Mouse (Mus musculus): ENCODE results near the gene Rab5a.
"Not testable (repeated sequence)": the region's sequence is repeated elsewhere in the genome, so short reads cannot be mapped to it uniquely, and the experiment has no call there.

The Rab5a gene

DNA sequence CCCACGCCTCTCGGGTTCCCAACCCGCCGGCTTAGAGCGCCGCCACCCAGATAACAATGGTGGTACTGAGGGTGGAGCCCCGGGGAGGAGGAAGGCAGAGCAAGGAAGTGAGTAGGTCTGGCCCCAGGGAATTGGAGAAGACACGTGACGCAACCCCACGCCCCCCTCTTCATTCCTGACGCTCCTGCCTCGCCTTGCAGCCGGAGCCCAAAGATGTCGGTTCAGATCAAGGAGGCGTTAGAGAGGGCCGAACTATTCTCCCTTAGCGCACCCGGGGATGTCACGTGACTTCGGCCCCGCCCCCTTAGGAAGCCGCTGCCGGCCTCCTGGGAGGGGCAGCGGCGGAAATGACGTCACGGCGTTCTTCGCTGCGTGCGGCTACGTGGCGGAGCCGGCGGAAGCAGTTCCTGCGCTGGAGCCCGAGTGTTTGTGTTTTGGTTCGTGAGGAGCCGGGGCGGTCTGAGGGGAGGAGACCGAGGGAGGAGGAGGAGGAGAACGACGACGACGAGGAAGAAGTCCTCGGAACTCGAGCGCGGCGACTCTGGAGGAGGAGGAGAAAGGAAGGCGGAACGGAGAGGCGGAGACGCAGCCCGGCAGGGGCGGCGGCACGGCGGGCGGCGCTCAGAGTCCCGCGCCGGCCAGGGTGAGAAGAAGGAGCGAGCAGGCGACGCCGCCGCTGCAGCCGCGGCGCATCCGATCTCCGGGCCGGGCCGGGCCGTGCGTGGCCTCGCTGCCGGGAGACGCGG is at the start of gene Rab5a:
TSS of gene Rab5a (plus strand) at position 377 of the 746 bp plus-strand sequence.
- DNase-seq, result peak; percentile 100

DNA sequence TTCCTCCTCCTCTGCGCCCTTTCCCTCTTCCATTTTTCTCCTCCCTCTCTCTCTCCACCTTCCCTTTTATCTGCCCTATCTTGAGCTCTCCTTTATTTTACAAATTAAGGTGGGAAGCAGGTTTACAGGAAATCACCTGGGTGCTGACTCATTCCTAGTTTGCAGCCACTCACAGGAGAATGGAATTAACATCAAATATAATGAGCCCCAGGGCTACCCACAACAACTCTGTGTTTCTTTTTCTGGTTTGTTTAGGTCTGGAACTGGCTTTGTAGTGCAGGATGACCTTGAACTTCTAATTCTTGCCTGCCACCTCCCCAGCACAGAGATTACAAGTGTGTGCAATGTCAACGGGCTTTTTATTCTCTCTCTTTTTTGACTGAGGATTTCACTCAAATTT is 22.9 kb upstream of the Rab5a start:
- DNase-seq, result no peak

DNA sequence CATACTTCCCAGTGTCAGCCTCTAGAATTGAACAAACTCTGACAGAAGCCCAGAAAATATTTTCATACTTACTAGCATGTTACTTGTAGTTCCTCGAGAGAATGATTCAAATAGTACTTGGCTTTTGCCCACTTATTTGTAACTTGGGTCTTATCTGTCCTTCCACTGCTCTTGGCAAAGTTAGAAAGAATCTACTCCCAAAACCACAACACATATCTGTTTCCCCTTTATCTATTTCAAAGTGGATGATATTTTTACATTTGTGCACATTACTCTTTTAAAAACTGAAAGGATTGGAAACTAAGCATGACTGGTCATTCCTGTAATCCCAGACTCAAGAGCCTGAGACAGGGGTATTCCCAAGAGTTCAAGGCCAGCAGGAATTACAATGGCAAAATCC is 22.3 kb upstream of the Rab5a start:
- no peak for DNase-seq

DNA sequence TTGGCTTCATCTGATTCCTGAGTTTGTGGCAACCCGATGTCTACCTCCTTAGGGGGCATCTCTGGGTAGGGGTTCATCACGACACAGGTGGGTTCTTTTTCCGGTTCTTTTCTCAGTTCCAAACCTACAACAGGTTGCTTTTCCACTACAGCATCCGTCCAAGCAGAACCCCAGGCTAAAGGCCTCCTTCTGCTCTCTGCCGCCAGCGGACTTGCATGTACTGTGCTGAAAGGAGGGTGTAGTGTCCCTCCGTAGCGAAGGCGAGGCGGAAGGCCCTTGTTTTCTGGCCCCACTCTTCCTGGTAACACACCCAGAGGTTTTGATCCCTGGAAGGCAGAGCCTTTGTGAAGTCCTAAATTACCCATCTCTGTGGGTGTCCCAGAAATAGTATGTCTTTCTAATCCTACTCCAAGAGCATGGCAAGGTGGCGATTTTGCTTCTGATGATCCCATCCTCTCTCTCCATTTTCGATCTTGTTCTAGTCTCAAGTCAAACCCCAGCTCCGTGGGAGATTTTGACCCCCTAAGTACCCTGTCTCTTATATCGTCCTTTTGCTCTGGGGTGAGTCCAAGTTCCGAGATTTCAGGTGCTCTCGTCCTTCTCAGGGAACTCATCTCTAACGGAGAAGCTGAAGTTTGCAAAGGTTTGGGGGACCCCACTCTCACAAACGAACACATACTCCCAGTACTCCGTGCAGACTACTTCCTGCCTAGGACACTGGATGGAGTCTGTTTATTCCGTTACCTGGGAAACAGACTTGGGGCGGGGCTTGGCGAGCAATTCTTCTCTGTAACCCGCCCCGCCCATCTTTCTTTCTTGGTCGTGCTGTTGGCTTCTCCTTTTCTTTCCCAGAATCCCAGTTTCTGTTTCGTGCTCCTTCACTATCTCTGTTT is 16.2 kb upstream of the Rab5a start, which contains the start of gene Efhb:
TSS of gene Efhb (minus strand) at position 719 of the 893 bp plus-strand sequence.
- peak; percentile 98 for DNase-seq

DNA sequence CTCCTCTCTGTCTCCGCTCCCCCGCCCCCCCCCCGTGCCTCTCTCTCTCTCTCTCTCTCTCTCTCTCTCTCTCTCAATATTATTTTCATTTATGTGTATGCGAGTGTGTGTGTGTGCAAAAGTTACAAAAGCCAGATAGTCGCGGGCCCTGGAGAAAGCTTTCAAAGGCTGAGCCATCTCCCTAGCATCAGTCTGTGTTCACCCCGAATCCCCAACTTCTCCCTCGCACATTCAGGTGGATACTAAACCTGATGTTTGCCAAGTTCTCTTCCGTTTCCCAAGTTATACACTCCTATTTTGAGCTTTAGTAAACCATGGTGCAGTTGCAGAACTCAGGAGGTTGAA is 15.6 kb upstream of the Rab5a start:
- no peak for DNase-seq

DNA sequence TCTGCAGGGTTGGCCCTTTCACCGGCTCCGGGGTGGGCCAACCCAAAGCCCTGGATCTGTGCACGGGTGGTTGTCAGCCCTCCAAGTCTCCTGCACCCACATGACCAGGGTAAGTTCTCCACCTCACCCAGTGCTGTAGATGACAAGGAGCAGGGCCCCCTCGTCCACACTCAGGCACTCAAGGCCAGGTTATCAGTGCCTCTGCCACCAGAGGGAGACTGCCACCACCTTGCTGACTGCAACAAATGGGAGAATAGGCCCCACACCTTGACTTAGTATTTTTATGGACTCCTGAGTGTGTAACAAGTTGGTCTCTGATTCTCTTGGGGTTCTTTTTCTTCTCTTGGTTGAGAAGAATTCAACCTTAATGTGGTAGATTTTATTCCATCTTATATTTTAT is 13.5 kb upstream of the Rab5a start:
- peak; percentile 45 for DNase-seq

DNA sequence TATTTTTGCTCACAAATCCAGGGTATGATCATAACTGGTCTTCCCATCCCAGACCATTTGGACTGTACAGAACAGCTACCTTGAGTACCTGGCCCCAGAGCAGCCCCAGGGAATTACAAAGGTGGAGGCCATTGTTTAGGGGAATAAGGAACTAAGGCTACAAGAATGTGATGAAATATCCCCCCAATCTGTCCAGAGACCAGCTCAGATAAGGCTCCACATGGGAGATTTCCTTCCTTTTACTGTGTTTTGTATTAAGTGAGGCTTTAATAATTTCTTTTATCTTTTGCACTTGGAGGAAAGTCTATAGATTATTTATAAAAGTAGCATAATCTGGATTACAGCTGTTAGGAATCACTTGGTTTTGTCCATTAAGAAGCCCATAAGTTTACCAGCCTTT is 10.3 kb upstream of the Rab5a start:
- DNase-seq, result no peak

DNA sequence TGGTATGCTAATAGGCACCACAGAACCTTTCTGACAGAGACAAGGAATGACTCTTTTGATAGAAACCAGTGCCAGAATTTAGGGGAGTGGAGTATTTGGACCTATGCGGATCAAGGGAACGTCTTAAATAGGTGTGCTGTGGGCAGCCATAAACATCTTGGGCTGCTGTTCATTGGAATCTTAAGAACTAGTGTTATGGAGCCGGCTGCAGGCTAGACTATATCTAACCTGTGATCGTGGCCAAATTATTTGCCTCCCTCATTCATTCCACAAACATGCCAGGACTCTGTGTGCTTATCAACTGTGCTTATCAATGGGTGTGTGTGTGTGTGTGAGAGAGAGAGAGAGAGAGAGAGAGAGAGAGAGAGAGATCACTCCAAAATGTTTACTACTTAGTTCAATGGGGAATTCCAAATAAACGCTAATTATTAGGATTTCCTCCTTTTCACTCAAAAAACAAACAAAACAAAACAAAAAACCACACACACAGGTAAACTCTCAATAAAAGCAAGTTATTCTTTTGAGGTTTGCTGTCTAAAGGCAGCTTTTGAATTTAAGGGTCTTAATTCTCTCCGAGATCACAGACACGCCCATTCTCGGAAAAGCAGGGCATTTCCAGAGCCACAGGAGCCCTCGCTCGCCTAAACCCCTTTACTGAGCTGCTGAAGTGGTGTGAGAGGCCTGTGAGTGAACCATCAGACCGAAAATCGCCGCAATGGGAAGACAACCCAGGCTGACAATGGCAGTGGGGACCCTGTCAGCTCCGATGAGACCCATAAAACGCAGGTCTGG is 772 bp upstream of the Rab5a start:
- DNase-seq, result peak; percentile 32

DNA sequence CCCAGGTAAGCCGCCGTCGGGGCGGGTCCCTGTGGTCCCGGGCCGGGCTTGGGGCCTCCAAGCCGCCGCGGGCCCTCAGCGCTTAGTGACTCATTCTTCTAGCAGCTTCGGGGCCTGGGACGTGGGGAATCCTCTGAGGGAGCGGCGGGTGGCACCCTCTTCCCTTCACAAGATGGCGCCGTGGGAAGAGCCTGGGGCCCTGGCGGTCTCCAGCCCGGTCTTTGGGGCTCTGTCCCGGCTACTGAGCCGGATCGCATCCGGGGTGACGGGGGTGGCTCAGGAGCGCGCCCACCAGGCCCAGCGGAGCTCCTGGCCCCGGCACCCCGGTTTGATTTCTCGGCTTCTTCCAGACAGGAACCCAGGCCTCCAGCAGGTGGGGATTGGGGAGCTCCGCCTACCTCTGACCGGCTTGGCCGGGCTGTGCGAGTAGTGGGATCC is 589 bp downstream of the Rab5a start:
- peak; percentile 54 for DNase-seq

DNA sequence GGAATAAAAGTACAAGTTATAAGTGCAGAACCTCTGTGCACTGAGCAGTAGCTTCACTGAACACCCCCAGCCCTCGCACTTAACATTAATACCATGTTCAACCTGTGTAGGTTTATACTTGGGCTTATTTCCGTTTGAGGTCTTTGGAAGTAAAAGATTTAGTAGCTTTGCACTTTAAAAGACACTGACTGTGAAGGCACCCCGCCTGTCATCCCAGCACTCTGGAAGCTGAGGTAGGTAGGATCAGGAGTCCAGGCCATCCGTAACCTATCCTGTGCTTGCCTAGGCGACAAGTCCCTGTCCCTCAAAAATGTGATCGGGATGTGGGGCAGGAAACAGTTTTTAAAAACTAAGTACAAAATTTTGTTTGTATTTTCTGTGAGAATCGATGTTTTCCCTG is 1.4 kb downstream of the Rab5a start:
- DNase-seq, result no peak

DNA sequence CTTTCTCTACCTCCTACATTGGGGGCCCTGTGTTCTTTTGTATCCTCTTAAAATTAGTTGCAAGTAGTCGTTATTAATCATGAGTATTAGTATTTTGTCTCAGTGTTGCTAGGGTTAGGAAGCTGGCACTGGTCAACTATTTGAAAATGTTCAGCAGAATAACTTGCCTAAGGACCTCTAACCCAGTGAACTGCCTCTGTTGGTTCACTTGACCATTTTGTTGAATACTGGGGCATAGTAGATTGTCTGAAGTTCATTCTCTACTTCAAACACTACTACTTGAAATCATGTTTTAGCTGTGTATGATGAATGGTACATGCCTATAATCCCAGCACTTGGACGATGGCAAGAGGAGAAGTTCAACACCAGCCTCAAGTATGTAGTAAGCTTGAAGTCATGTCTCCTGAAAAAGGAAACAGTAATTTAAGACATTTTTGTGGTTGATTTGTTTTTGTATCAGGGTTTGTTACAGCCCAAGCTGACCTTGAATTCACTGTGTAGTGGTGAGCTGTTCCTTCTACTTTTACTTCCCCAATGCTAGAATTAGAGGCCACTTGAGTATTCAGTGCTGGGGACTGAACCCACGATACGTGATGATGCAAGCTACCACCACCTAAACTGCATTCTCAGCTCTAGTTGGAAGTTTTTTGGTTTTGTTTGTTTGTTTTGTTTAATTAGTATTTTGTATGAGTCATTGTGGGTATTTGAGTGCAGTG is 9.4 kb downstream of the Rab5a start:
- peak; percentile 26 for DNase-seq

DNA sequence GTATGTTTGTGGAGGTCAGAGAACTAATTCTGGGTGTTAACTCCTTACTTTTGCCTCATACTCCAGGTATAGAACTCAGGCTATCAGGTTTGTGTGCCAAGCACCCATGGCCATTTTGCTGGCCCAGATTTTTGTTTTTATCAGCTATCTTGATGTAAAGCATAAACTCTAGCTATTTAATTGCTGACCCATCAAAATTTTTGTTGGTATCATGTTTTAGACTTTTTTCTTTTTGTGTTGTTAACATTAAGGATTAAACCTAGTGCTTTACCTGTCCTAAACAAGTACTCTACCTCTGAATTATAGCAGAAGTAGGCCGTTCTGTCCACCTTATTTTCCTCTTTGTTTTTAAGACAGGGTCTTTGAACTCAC is 10.0 kb downstream of the Rab5a start:
- no peak for DNase-seq

DNA sequence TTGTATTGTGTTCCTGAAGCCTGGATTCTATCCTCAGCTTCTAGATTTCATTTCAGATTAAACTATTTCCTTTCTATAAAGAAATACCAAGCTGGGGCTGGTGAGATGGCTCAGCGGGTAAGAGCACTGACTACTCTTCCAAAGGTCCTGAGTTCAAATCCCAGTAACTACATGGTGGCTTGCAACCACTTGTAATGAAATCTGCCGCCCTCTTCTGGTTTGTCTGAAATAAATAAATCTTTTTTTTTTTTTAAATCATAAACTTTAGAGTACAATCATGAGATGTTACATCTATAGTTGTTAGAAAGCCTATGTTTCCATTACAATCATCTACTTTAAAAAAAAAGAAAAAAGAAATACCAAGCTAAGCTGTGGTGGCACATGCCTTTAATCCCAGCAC is 23.9 kb downstream of the Rab5a start:
- no peak for DNase-seq

DNA sequence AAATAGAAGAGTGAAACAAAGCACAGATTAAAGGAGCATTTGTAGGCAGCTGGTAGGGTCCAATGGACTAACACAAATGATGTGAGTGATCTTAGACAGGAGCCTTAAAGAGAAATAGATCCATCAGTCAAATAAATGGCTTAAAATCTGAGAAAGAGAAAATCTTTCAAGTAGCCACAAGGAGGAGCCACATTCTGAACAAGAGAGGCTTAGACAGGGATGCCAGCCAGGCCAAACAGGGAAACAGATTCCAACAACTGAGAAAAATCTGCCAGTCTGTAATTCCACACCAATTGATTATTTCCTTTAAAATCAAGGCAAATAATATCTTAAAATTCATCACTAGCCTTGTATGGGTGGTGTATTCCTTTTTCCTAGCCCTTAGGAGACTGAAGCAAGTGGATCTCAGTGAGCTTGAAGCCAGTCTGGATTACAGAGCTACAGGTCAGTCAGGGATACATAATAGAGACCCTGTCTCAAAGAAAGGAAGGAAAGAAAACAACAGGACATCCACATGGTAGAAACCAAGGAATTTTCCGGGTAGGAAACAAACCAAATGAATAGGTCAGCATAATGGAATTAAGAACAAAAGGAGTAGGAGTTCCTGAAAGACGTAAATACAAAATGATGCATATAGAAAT is 33.4 kb downstream of the Rab5a start:
- DNase-seq, result peak; percentile 46

DNA sequence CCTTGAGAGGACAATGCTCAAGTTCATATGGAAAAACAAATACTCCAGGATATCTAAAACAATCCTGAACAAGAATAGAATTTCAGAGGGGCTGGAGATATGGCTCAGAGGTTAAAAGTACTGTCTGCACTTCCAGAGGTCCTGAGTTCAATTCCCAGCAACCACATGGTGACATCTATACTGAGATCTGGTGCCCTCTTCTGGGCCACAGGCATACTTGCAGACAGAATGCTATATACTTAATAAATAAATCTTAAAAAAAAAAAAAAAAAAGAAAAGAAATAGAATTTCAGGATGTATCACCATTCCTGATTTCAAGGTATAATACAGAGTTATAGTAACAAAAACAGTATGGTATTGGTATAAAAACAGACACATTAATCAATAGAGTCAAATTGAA is 40.3 kb downstream of the Rab5a start:
- no peak for DNase-seq

DNA sequence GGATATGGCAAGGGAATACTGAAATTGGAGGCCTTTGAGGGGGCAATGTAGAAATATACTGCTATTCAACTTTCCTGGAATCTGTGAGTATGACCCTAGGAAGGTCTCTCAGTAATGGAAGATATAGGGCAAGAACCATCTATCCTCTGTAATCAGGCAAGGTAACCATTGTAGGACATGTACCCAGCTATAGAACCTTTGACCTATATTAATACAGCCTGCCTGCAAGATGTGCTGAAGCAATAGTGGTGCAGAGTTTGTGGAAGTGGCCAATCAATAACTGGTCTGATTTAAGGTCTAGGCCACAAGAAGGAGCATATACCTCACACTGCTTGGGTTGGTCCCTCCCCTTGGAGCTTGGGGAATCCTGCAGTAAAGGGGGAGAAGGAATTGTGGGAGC is 41.5 kb downstream of the Rab5a start:
- DNase-seq, result no peak

DNA sequence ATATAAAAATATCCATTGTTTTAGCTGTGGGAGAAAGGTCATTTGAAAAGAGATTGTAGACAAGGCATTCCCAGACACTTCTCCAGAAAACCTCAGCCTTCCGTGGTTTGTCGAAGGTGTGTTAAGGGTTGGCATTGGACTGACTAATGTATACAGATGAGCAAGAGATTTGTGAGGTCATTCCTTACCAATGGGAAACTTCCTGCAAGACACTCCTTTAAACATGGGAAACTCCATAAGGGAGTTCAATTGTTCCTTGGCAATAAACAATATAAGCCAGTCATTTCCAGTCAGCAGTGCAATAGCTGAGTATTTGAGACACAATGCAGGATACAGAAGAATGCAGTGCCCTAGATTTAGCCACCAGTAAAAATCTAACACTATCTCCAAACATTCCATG is 49.0 kb downstream of the Rab5a start:
- no peak for DNase-seq

DNA sequence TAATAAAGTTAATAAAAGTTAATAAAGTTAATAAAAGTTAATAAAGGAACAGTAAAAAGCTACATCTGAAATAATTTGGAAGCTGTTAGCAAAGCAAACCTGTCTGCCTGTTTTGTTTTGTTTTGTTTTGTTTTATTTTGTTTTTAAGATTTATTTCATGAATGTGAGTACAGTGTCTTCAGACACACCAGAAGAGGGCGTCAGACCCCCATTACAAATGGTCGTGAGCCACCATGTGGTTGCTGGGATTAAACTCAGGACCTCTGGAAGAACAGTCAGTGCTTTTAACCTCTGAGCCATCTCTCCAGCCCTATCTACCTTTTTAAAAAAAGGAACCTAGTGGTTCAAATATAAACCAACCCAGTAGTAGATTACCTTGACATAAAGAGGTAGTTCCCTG is 52.1 kb downstream of the Rab5a start:
- DNase-seq, result no peak

DNA sequence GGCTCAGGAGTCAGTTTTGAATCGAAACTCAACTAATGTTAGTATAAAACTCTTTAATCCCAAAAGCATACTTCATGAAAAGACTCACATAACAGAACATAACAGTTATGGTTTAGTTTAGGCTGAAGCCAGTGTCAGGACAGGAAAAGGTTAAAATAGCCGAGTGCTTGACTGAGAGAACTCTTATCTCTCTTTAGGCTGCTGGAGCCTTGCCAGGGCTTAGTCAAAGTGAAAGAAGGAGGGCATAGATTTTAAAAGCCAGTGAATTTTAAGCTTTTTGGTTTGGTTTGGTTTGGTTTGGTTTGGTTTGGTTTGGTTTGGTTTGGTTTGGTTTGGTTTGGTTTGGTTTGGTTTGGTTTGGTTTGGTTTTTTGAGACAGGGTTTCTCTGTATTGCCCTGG is 53.4 kb downstream of the Rab5a start:
- DNase-seq, result peak; percentile 30

DNA sequence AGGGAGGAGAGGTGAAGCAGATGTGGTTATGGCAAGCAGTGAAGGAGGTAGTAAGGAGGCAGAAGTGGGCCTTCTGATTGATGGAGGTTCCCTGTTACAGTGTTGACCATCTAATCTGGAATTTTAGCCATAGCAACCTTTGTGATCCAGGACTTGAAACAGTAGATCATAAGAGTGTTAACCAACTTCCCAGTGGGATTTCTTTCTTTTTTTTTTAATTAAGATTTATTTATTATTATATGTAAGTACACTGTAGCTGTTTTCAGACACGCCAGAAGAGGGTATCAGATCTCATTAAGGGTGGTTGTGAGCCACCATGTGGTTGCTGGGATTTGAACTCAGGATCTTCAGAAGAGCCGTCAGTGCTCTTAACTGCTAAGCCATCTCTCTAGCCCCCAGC is 60.3 kb downstream of the Rab5a start, which contains the start of gene Pp2d1:
TSS of gene Pp2d1 (minus strand) at position 101 of the 400 bp plus-strand sequence.
- DNase-seq, result not testable (repeated sequence)

DNA sequence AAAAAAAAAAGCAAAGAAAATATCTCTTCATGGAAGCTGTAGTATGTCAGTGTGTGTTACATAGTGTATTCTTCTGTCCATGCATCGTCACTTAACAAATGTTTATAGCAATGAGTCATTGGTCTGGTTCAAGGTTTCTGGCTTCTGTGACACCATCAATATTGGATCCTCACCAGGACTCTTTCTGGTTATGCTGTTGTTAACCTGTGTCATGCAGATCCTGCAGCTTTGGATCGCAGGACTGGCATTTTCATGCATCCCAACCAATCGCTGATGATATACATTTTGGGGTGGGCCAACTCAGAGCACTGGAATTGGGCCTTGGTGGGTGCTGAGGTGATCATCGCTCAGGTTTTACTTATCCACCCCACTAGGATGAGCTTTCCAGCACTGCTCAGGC is 63.5 kb downstream of the Rab5a start:
- no peak for DNase-seq

Data from lung, postnatal 36 days (tissue).